Mouse (Mus musculus) olfactory bulb, adult 2 months (tissue): ENCODE data around the gene Commd3.

ENCODE experiments used
- CTCF ChIP-seq: fragments of 200-500 bp; IDR thresholded peaks from 2 replicates; pipeline ENCODE4 v1.5.1; 2012; ENCODE audit warnings: low read depth, mild to moderate bottlenecking, low read length, moderate library complexity; ENCODE audit not compliant: insufficient read depth
- POLR2A ChIP-seq: fragments of 200-500 bp; IDR thresholded peaks from 2 replicates; pipeline ENCODE4 v1.6.1; 2012; ENCODE audit warnings: mild to moderate bottlenecking, low read depth, low read length, moderate library complexity; ENCODE audit not compliant: insufficient read depth

DNA sequence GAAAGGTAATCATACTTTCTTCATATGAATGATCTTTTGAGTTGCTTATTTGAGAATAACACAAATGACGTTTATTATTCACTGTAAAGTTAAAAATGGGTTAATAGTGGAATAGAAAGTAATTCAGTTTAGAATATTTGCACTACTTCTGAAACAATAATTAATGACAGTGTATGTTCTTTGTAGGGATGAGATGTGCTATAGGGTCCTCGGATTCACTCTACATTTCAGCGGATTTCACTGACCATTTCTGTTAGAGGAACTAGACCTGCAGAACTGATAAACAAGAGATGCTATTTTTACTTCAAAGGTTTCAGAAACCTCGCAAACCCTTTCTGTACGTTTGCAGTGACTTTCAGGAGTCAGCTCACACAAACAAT, 21.3 kb downstream of the Commd3 start:
- TF ChIP-seq POLR2A (no peak), CTCF (no peak)
